Mouse (Mus musculus) embryonic stem cell, embryonic (primary cell): ENCODE results near the gene Tm9sf1.

ENCODE experiments used
- CTCF ChIA-PET, 4 experiments: fragments of 300-600 bp in 2 of 4; fragments of 350-600 bp in 2 of 4; sonication (Branson Sonifier 250); formaldehyde crosslinking; loops; one replicate each; lab custom pipeline; 2022; ENCODE audit warnings: inconsistent platforms in 2 of 4; lab: Charles Lee
- POLR2A ChIA-PET, 4 experiments: fragments of 300-600 bp in 2 of 4; fragments of 350-600 bp in 2 of 4; sonication (Branson Sonifier 250); formaldehyde crosslinking; loops; one replicate each; lab custom pipeline; 2022; ENCODE audit warnings: antibody characterized with exemption in 4 of 4, inconsistent platforms in 1 of 4; lab: Charles Lee

The Tm9sf1 gene

DNA sequence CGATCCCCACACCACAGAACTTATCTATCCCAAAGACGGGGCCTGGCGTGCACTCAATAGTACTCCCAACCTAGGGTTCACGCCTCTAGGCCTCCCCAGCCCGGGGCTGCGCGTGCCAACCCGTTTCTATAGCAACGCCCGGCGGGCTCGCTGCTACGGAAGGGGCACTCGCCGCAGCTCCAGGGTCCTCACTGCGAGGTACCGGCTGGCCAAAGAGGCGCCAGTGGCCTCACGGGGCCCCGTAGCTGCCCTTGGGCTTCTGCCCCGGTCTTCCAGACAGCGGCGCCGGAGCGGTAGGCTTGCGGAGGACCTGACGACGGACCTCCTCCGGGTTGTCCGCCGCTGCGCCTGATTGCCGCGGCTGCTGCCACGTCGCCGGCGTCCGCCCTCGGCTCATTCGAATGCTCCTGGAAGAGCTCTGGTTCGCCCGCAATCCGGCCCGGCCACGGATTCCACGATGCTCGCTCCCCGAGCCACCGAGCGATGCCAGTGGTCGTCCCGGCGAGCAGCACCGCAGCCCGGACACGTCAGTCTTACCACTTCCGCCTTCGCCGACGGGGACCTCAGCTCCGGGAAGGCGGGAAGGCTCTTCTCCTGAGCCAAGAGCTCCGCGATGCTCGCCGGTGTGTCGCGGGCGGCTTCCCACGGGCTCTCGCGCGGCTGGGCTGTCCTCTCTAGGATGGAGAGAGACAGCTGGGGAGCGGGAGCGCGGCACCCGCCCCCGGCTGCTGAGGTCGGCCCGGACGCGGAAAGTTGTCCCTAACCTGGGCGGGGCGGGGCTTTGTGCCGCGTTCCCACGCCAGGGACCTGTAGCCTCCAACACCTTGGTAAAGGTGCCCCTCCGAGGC is at the start of gene Tm9sf1:
Gene Tm9sf1 (minus strand): TSS at position 747 of the 848 bp plus-strand sequence.
- ChIA-PET POLR2A (interaction anchor here (0.7 to 3.2 kb wide), 57 partner anchors 8 to 177 kb away, joined by 3 to 15 read pairs (median 4); partner anchors contain the start of genes A730061H03Rik (in 3 of the 4), Dcaf11 (in 3 of the 4), Nedd8 (in 3 of the 4) and Psme2 (in 3 of the 4)), CTCF (interaction anchor here (0.5 to 1.2 kb wide), 5 partner anchors 100 to 1195 kb away, joined by 3 to 6 read pairs (median 4); no protein-coding TSS in a partner anchor)

DNA sequence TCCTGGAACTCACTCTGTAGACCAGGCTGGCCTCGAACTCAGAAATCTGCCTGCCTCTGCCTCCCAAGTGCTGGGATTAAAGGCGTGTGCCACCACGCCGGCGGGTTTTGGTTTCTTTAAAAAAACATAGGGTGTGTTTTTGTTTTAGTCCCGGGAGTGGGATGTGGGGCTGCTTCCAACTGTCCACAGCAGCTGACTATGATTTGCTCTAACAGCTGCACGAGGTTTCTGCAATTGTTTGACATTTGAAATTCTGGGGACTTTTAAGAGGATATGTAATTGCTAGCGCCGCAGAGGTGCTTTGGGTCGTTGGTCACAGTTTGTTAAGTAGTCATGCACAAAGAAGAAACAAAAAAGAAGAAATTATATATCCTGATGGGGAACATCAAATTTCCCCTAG is 45.8 kb upstream of the Tm9sf1 start:
- POLR2A ChIA-PET: interaction anchor here in 2 of 4 experiments (0.9 to 3.0 kb wide), 7 partner anchors 13 to 33 kb away, joined by 3 to 20 read pairs (median 4); no protein-coding TSS in a partner anchor
- CTCF ChIA-PET: no interaction called here

DNA sequence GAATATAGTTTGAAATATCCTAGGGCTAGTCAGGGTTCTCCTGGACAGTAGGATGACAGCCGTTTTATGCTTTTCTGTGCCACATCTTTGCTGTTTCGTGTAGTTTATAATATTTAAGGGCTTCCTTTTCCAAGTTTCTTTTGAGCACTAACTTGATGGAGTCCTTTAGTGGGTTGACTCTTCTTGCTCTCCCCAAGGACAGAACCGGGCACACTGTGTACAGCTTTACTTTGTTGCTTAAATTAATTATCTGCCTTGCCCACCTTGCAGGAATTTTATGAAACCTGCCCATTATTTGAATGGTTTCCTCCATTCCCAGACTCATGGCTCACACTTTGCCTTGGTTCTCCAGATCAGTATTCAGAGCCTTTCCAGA is 38.5 kb upstream of the Tm9sf1 start:
- CTCF ChIA-PET: interaction anchor here (0.6 to 4.8 kb wide), 33 partner anchors 9 to 566 kb away, joined by 3 to 45 read pairs (median 3); partner anchors contain the start of genes Gmpr2 (in 2 of the 4), Ltb4r2 (in 2 of the 4), Nedd8 (in 2 of the 4) and A730061H03Rik (in 1 of the 4)
- POLR2A ChIA-PET: interaction anchor here (0.6 to 9.8 kb wide), 57 partner anchors 9 to 1206 kb away, joined by 3 to 77 read pairs (median 4); partner anchors contain the start of genes Gmpr2 (in 4 of the 4), Nedd8 (in 4 of the 4), Dhrs1 (in 3 of the 4) and Nop9 (in 3 of the 4)

DNA sequence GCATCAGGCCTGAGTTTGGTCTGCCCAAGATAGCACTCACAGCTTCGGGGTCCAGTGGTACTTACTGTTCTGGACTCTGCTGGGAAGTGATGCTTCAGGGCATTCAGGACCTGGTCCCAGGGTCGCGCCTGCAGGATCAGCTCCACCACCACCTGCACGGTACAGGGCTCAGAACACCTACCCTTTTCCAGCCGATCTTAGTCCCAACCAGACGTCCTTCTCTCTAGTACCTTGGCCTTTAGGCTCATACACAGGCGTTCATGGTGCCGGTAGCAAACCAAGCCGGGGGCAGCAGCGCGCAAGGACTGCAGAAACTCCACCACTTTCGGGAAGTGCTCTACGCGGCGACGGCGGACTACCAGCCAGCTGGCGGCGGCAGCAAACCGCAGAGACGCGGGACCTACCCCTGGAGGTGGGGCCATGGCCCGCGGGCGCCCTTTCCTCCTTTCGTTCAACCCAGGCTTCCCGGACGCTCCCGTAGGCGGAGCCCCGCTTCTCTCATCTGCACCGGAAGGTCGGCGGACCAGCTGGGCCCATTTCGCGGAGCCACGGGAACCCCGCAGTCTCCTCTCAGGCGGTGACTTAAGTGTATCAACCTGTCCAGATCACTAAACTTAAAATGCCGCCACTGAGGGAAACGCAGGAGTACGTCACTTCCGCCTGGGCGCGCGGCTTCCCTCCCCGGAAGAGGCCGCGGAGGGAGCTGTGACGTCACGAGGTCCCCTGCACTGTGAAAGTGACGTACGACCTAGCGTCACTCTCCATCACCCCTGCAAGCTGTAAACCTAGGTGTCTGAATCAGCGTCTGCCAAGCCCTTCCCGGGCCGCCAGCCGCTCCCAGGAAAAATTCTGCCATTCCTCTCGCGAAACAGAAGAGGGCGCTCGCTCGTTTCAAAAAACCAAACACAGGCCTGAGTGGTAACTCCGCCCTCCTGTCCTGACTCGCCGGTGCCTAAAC is 37.8 kb upstream of the Tm9sf1 start, which contains the start of gene Tinf2:
Gene Tinf2 (minus strand): TSS at position 661 of the 958 bp plus-strand sequence.
- POLR2A ChIA-PET: interaction anchor here (0.6 to 9.8 kb wide), 74 partner anchors 9 to 218 kb away, joined by 3 to 77 read pairs (median 4); partner anchors contain the start of genes Gmpr2 (in 4 of the 4), Nedd8 (in 4 of the 4), Dhrs1 (in 3 of the 4) and Nop9 (in 3 of the 4)
- CTCF ChIA-PET: interaction anchor here (0.5 to 4.8 kb wide), 38 partner anchors 9 to 566 kb away, joined by 3 to 45 read pairs (median 3); partner anchors contain the start of genes Gmpr2 (in 3 of the 4), Nedd8 (in 3 of the 4), Ltb4r2 (in 2 of the 4) and A730061H03Rik (in 1 of the 4)

DNA sequence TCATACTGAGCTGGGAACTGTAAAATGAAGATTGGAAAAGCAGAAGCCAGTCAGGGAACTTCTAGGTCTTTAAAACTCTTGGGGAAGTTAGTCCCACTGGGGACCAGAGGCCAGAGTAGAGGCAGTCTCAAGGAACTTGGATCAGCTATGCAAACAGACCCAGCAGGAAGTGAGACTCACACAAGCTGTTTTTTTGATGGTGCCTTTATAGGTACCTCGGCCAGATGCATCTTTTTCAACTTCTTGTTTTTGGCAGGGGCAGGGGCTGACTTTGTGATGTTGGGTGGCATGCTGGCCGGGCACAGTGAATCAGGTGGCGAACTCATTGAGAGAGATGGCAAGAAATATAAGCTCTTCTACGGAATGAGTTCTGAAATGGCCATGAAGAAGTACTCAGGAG is 34.0 kb upstream of the Tm9sf1 start:
- CTCF ChIA-PET: no interaction called here
- POLR2A ChIA-PET: interaction anchor here in 2 of 4 experiments (0.5 to 9.8 kb wide), 4 partner anchors 15 to 123 kb away, joined by 3 to 77 read pairs (median 20); partner anchors contain the start of gene Rabggta (in 2 of the 2)

DNA sequence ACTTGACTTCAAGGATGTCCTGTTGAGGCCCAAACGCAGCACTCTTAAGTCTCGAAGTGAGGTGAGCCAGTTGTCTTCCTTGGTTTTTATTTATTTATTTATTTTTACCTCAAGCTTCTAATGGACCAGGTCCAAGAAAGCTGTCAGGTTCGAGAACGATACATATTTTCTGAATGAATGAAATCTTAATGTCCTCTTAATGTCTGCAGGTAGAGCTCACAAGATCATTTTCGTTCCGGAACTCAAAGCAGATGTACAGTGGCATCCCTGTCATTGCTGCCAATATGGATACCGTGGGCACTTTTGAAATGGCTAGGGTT is 29.1 kb upstream of the Tm9sf1 start:
- CTCF ChIA-PET: interaction anchor here in 2 of 4 experiments (1.3 to 2.5 kb wide), 9 partner anchors 8 to 88 kb away, joined by 3 to 16 read pairs (median 8); partner anchors contain the start of genes Mdp1 (in 2 of the 2), Tinf2 (in 2 of the 2), Ltb4r2 (in 1 of the 2) and Rabggta (in 1 of the 2)
- POLR2A ChIA-PET: interaction anchor here (0.6 to 3.0 kb wide), 65 partner anchors 8 to 622 kb away, joined by 3 to 61 read pairs (median 6); partner anchors contain the start of genes Tinf2 (in 4 of the 4), Mdp1 (in 3 of the 4), Psme2 (in 3 of the 4) and Rnf31 (in 3 of the 4)

DNA sequence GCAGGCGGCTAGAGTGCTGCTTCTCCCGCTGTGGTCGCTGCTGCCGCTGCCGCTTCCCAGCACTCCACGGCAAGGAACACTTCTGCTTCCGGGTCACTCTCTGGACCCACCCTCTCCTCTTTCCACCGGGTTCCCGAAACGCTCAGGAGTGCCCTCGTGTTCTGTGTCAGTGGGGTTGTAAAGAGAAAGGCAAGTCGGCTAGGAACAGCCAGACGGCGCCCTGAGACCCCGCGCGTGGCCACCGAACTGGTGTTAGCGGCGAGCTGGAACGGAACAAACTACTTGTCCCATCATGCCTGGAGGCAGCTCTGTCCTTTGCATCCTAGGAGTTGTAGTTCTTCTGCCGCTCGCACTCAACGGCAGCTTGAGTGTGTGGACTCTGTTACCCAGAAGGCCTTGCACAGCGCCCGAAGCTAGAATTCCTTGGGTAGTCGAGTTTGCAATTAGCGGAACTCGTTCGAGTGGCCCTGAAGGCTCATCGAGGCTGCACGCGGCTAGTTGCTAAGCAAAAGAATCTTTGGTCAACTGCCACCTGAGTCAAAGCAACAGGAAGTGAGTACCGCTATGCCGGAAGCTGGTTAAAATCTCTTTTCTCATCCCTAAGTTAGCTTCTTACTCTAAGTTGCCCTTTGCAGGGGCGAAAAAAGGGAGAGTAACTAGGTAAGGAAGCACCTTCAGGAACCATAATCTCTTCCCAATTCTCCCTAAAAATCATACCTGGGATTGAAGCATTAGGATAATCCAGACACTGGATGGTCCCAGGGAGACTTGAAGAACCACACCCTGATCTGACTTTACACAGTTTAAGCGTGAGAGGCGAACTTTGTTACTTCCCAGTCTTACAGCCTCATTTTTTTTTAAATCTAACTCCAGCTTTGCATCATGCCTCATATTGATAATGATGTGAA is 28.5 kb upstream of the Tm9sf1 start, which contains the start of the genes Gmpr2 and Nedd8:
Gene Gmpr2 (plus strand): TSS at position 109 of the 908 bp plus-strand sequence.
Gene Nedd8 (minus strand): TSS at position 292 of the 908 bp plus-strand sequence.
- CTCF ChIA-PET: interaction anchor here in 3 of 4 experiments (0.6 to 2.5 kb wide), 18 partner anchors 9 to 574 kb away, joined by 3 to 16 read pairs (median 4); partner anchors contain the start of genes Mdp1 (in 3 of the 3), Tinf2 (in 3 of the 3), Adcy4 (in 1 of the 3) and Ltb4r2 (in 1 of the 3)
- POLR2A ChIA-PET: interaction anchor here (0.6 to 3.0 kb wide), 114 partner anchors 9 to 657 kb away, joined by 3 to 61 read pairs (median 4); partner anchors contain the start of genes Mdp1 (in 4 of the 4), Rnf31 (in 4 of the 4), Tinf2 (in 4 of the 4) and A730061H03Rik (in 3 of the 4)

DNA sequence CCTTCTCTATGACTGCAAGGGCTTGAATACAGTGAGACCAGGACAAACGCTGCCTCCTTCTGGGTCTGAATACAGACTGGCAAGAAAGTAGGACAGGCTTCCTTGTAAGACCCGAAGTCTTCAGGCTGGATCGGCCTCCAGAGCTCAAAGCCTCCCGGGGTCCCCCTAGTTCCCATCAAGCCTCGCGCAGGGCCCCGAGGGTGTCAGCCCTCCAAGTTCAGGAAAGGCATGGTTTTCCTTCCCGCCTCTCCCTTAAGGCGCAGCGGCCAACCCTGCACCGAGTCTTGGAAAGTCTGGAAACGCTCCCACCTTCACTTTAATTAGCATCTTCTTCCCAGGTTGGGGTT is 27.9 kb upstream of the Tm9sf1 start:
- CTCF ChIA-PET: interaction anchor here in 3 of 4 experiments (0.8 to 2.5 kb wide), 15 partner anchors 8 to 191 kb away, joined by 3 to 16 read pairs (median 4); partner anchors contain the start of genes Mdp1 (in 3 of the 3), Tinf2 (in 3 of the 3), Adcy4 (in 1 of the 3) and Ltb4r2 (in 1 of the 3)
- POLR2A ChIA-PET: interaction anchor here (0.5 to 3.0 kb wide), 103 partner anchors 9 to 656 kb away, joined by 3 to 61 read pairs (median 4); partner anchors contain the start of genes Mdp1 (in 4 of the 4), Rnf31 (in 4 of the 4), A730061H03Rik (in 3 of the 4) and Psme2 (in 3 of the 4)

DNA sequence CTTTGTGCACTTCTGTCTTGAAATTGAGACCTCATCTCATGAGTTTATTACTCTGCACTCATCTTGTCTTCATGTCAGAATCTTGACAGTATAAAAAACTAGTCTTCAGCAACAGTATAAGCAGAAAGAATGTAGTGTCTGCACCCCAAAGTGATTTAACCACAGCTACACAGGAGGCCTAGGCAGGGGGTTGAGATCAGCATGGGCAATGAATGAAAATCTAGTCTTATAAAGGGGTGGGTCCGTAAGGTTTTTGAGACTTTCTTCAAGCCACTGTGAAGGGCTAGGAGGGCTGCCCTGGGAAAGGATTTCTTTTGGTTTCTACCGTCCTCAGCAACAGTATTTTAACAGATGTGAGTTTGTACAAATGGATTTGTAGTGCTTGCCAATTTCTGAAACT is 17.0 kb upstream of the Tm9sf1 start:
- POLR2A ChIA-PET: interaction anchor here (0.6 to 4.9 kb wide), 44 partner anchors 9 to 222 kb away, joined by 3 to 61 read pairs (median 4); partner anchors contain the start of genes Gmpr2 (in 4 of the 4), Nedd8 (in 4 of the 4), Rec8 (in 3 of the 4) and A730061H03Rik (in 2 of the 4)
- CTCF ChIA-PET: interaction anchor here (0.5 to 2.2 kb wide), 27 partner anchors 9 to 293 kb away, joined by 3 to 14 read pairs (median 3); partner anchors contain the start of genes Gmpr2 (in 2 of the 4), Nedd8 (in 2 of the 4), Psme2 (in 2 of the 4) and Rnf31 (in 2 of the 4)

DNA sequence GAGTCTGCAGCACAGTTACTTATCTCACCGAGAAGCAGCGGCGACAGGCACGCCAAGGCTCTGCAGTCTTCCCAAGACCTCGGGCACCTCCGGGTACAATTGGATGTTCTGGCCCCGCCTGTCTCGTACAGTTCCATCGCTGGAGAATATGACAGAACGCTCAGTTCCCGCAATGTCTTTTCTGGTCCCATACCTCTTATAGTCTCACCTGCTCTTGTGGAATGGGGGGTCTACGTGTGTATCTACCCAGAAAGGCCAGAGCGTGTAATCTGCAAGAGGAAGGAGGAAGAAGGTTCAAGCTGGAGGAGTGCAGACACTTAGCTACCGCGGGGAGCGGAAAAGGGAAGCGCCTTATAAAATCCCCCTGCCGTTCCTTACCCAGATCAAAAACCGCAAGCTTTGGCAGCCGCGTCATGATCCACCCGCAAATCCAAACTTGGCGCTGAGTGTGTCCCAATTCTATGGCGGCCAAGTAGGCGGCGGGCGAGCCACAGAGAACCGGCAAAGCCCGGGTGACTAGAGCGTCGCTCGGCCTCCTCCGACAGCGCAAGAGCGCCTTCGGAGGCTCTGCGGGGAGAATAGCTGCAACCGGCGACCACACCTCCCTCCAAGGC is 16.5 kb upstream of the Tm9sf1 start, which contains the start of gene Mdp1:
Gene Mdp1 (minus strand): TSS at position 549 of the 614 bp plus-strand sequence.
- CTCF ChIA-PET: interaction anchor here (0.5 to 2.2 kb wide), 30 partner anchors 8 to 292 kb away, joined by 3 to 14 read pairs (median 3); partner anchors contain the start of genes Nedd8 (in 3 of the 4), Gmpr2 (in 2 of the 4), Psme2 (in 2 of the 4) and Rnf31 (in 2 of the 4)
- POLR2A ChIA-PET: interaction anchor here (0.6 to 4.9 kb wide), 47 partner anchors 9 to 222 kb away, joined by 3 to 61 read pairs (median 4); partner anchors contain the start of genes Gmpr2 (in 4 of the 4), Nedd8 (in 4 of the 4), Rec8 (in 3 of the 4) and A730061H03Rik (in 2 of the 4)

DNA sequence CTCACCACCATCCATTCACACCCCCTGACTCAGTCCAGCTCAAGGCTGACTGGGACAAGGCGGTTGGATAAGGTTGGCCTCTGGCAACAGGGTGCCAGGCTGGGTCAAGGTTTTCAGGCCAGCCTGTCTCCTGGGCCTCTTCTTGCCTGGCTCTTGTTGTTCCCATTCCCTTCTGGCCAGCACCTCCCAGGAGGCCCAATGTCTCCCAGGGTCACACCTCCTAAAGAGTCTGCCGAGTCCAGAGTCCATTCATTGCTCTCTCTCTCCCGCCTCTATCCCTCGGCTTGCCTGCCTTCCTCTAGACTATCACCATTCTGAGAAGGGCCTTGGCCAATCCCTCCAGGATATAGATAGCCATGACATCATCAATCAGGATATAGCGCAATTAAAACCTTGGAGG is 14.4 kb upstream of the Tm9sf1 start:
- POLR2A ChIA-PET: interaction anchor here in 3 of 4 experiments (0.6 to 1.6 kb wide), 4 partner anchors 11 to 106 kb away, joined by 3 to 9 read pairs (median 4); partner anchors contain the start of genes Gmpr2 (in 1 of the 3) and Nedd8 (in 1 of the 3)
- CTCF ChIA-PET: no interaction called here

DNA sequence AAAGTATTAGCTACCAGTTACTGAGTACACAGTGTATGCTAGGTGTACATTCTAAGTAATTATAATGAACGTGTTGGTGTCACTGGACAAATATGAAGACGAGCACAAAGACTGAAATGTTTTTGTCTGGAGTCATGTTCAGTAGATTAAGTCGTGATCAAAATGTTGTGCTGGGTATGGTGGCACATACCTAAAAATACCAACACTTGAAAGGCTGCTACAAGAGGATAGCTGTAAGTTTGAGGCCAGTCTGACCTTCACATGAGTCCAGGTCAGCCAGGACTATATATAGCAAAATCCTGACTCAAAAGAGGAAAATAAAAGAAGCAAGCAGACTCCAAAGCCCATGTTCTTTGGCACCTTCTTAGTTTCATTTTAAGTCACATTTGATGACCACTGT is 13.3 kb upstream of the Tm9sf1 start:
- POLR2A ChIA-PET: interaction anchor here in 2 of 4 experiments (1.3 to 1.4 kb wide), 2 partner anchors 15 to 25 kb away, joined by 3 read pairs; partner anchors contain the start of genes Gmpr2 (in 1 of the 2), Nedd8 (in 1 of the 2) and Tinf2 (in 1 of the 2)
- CTCF ChIA-PET: no interaction called here

DNA sequence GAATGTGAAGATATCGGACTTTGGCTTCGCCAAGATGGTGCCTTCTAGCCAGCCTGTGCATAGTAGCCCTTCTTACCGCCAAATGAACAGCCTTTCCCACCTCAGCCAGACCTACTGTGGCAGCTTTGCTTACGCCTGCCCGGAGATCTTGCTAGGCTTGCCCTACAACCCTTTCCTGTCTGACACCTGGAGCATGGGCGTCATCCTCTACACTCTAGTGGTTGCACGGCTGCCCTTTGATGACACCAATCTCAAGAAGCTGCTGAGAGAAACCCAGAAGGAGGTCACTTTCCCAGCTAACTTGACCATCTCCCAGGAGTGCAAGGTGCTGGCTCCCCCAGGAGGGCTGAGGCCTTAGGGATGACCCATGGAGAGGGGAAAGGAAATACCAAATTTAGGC is 7.9 kb upstream of the Tm9sf1 start:
- POLR2A ChIA-PET: interaction anchor here in 2 of 4 experiments (0.6 to 2.7 kb wide), 7 partner anchors 8 to 179 kb away, joined by 3 to 10 read pairs (median 3); partner anchors contain the start of genes Gm49378 (in 1 of the 2), Mdp1 (in 1 of the 2), Nedd8 (in 1 of the 2) and Tm9sf1 (in 1 of the 2)

DNA sequence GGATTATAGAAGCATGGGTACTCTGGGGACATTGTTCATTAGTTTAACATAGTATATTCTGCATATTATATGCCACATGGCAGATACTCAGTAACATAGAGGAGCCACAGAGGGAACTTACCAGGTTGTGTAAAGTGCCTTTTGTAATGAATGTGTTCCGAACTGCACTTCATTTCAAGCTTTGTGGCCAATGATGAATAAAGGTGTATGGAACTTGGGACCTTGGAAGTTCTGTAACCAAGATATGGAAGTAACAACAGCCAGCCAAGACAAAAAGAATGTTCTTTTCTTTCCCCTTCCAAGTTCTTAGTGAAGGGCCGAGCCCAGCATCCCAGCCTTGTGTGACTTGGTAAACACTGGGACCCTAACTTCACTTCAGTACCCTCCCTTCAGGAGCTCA is 6.3 kb upstream of the Tm9sf1 start, which contains the start of gene Tssk4:
Gene Tssk4 (plus strand): TSS at position 301 of the 400 bp plus-strand sequence.
- POLR2A ChIA-PET: interaction anchor here in 3 of 4 experiments (0.8 to 2.7 kb wide), 7 partner anchors 10 to 120 kb away, joined by 3 to 10 read pairs (median 4); partner anchors contain the start of genes A730061H03Rik (in 1 of the 3), Gm49378 (in 1 of the 3), Gmpr2 (in 1 of the 3) and Mdp1 (in 1 of the 3)
- CTCF ChIA-PET: no interaction called here

More for the DNA sequence above, 7.9 kb upstream of the Tm9sf1 start:
- CTCF ChIA-PET: interaction anchor here (0.6 to 1.3 kb wide), 5 partner anchors 9 to 352 kb away, joined by 3 to 9 read pairs (median 3); partner anchors contain the start of gene Mdp1 (in 1 of the 4)
